Mouse (Mus musculus) embryonic facial prominence, embryonic 10.5 days (tissue): Measurements from ENCODE around the gene Chac1. TPM values are rescaled to one million over a fixed set of nuclear protein-coding genes. Genes with fewer than 3 reads are reported as not detected.

Experiments
- DNase-seq: peaks from one replicate; pipeline ENCODE4 v3.0.0-alpha.2; 2017; ENCODE audit warnings: low spot score
- H3K27ac ChIP-seq: fragments of 300-500 bp; sonication (generic); replicated peaks from 2 replicates; pipeline ENCODE4 v1.5.1; 2016; ENCODE audit warnings: mild to moderate bottlenecking
- H3K27me3 ChIP-seq: fragments of 300-500 bp; sonication (generic); replicated peaks from 2 replicates; pipeline ENCODE4 v1.6.1; 2016; ENCODE audit warnings: low read depth, mild to moderate bottlenecking; ENCODE audit not compliant: poor library complexity, severe bottlenecking
- H3K36me3 ChIP-seq: fragments of 300-500 bp; sonication (generic); replicated peaks from 2 replicates; pipeline ENCODE4 v1.6.1; 2016; ENCODE audit warnings: mild to moderate bottlenecking, moderate library complexity
- H3K4me1 ChIP-seq: fragments of 300-500 bp; sonication (generic); 2 replicates; pipeline ENCODE4 v1.6.1; 2016
- H3K4me3 ChIP-seq: fragments of 300-500 bp; sonication (generic); 2 replicates; pipeline ENCODE4 v1.5.1; 2016; ENCODE audit warnings: mild to moderate bottlenecking, moderate library complexity
- H3K9me3 ChIP-seq: fragments of 300-500 bp; sonication (generic); 2 replicates; pipeline ENCODE4 v1.6.1; 2016; ENCODE audit warnings: mild to moderate bottlenecking
- WGBS: fragments of 180-500 bp; shearing (Covaris S2); methylation state at CpG from one replicate; pipeline ENCODE4 v1.1.7; 2016; 5-methylcytosine and 5-hydroxymethylcytosine counted together
- polyA plus RNA-seq: library from polyadenylated mRNA; unstranded; fragments of >200 nt; fragmentation: Nextera tagmentation; extraction: Ambion mirVana; gene quantifications from 2 replicates; pipeline ENCODE4 v1.2.1, GENCODE M21; 2016

Gene Chac1
- polyA plus RNA-seq, 1 experiment from 2014 or later = 0.90 TPM

DNA sequence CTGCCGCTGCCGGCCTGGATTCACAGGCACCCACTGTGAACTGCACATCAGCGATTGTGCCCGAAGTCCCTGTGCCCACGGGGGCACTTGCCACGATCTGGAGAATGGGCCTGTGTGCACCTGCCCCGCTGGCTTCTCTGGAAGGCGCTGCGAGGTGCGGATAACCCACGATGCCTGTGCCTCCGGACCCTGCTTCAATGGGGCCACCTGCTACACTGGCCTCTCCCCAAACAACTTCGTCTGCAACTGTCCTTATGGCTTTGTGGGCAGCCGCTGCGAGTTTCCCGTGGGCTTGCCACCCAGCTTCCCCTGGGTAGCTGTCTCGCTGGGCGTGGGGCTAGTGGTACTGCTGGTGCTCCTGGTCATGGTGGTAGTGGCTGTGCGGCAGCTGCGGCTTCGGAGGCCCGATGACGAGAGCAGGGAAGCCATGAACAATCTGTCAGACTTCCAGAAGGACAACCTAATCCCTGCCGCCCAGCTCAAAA, 18.8 kb upstream of the Chac1 start:
- Histone ChIP-seq H3K27ac (no peak overlapping the region), H3K27me3 (peaks cover 93% of the 10 kb centered on the region), H3K36me3 (no peaks in the 10 kb centered on the region), H3K4me3 (peak overlapping the region; percentile 6; the same call in 1 of the 2 replicates), H3K9me3 (no peaks in the 10 kb centered on the region), H3K4me1 (peaks cover 8% of the 10 kb centered on the region)
- WGBS = 79% methylated on average over 24 of the region's 24 CpGs
- no peak for DNase-seq

DNA sequence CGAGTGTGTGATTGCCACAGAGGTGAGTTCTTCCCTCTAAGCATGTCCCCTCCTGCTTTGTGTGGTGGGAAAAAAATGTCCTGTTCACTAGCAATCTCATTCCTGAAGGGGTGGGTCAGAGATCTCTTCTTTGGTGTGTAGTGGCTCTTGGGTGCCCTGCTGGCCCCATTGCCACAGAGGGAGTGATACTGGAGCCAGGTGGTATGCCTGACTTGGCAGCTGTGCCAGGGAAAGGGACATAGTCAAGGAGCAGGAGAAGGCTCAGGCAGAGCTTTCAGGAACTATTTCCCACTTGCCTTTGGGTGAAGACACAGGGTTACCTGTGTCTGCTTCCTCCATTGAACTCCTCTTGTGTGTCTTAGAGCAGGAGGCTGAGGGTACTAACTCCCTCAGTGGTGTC, 16.9 kb upstream of the Chac1 start:
- Histone ChIP-seq H3K36me3 (no peaks in the 10 kb centered on the region), H3K9me3 (no peaks in the 10 kb centered on the region), H3K27ac (no peak overlapping the region), H3K4me3 (no peak overlapping the region), H3K27me3 (peaks cover 78% of the 10 kb centered on the region), H3K4me1 (peaks cover 17% of the 10 kb centered on the region)
- no peak for DNase-seq
- WGBS = 55% methylated on average over 1 of the region's 1 CpGs

DNA sequence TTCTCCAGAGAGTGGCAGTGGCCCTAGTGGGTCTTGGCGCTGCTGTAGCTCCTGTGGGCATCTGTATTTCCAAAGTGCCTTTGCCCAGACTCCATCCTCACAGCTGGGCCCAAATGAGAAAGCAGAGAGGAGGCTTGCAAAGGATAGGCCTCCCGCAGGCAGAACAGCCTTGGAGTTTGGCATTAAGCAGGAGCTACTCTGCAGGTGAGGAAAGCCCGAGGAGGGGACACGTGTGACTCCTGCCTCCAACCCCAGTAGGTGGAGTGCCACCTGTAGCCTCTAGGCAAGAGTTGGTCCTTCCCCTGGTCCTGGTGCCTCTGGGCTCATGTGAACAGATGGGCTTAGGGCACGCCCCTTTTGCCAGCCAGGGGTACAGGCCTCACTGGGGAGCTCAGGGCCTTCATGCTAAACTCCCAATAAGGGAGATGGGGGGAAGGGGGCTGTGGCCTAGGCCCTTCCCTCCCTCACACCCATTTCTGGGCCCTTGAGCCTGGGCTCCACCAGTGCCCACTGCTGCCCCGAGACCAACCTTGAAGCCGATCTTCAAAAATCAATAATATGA, 16.0 kb upstream of the Chac1 start:
- Histone ChIP-seq H3K36me3 (no peaks in the 10 kb centered on the region), H3K4me3 (no peak overlapping the region), H3K4me1 (peaks cover 17% of the 10 kb centered on the region), H3K27ac (no peak overlapping the region), H3K9me3 (no peaks in the 10 kb centered on the region), H3K27me3 (peaks cover 68% of the 10 kb centered on the region)
- DNase-seq = no peak
- WGBS = 67% methylated on average over 7 of the region's 7 CpGs

DNA sequence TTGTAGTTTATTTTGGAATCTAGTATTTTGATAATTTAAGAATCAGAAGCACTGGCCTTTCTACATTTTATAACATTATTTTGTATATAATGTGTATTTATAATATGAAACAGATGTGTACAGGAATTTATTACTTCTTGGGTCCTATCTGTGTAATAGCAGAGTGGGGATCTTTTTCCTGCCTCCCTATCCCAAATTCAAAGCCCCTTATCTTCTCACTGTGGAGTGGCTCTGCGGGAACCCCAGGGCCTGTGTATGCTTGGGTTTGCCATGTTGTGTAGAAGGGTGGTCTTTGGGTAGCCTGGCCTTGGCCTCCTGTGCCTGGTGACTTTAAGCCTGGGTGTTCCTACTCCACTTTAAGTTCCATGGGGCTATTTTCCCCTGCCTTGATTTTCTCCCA, 15.5 kb upstream of the Chac1 start:
- H3K27ac ChIP-seq = no peak overlapping the region
- no peak overlapping the region for H3K4me3 ChIP-seq
- 93% methylated on average over 1 of the region's 1 CpGs for WGBS
- DNase-seq = no peak
- H3K9me3 ChIP-seq = no peaks in the 10 kb centered on the region
- peaks cover 17% of the 10 kb centered on the region for H3K4me1 ChIP-seq
- no peaks in the 10 kb centered on the region for H3K36me3 ChIP-seq
- H3K27me3 ChIP-seq = peaks cover 64% of the 10 kb centered on the region

DNA sequence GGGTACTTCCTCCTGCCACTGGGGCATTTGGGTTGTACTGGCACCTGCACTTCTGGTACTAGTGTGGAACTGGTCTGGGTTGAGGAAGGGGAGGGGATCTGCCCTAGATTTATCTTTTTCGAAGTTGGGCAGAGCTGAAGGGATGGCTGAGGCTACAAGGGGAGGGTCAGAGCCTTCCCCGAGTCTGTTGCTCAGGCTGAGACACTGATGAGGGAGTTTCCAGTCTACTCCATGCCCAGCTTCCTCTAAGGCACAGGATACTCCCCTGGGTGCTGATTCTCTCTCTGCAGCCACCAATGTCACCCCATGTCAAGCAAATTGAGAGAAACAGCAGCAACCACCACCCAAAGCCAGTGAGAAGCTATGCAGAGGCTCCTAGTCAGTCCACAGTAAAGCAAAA, 15.0 kb upstream of the Chac1 start:
- WGBS = 75% methylated on average over 2 of the region's 2 CpGs
- H3K27me3 ChIP-seq = peaks cover 59% of the 10 kb centered on the region
- H3K36me3 ChIP-seq = no peaks in the 10 kb centered on the region

DNA sequence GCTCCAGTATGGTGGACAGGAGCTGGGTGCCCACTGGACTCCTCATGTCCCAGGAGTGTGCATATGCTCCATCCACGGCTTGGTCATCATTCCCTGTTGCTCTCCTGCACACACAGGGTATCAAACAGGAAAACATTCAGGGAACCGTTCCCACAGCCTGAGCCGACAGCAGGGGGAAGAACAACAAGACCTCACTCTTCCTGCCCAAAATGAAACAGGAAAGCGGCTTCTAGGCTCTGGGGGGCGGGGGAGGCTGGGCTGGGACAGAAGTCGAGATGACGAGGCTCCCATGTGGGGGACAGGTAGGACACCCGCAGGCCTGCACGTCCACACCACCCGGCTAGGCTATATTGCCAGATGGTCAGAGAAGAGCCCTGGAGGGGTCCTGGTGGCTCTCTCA, 14.6 kb upstream of the Chac1 start:
- peaks cover 17% of the 10 kb centered on the region for H3K4me1 ChIP-seq
- no peaks in the 10 kb centered on the region for H3K9me3 ChIP-seq
- WGBS = 69% methylated on average over 10 of the region's 10 CpGs
- no peak for DNase-seq
- peaks cover 54% of the 10 kb centered on the region for H3K27me3 ChIP-seq
- H3K27ac ChIP-seq = no peak overlapping the region
- no peaks in the 10 kb centered on the region for H3K36me3 ChIP-seq
- H3K4me3 ChIP-seq = no peak overlapping the region

More for the DNA sequence above, 15.0 kb upstream of the Chac1 start:
- DNase-seq = no peak
- no peaks in the 10 kb centered on the region for H3K9me3 ChIP-seq
- H3K27ac ChIP-seq = no peak overlapping the region
- H3K4me1 ChIP-seq = peaks cover 17% of the 10 kb centered on the region
- no peak overlapping the region for H3K4me3 ChIP-seq

DNA sequence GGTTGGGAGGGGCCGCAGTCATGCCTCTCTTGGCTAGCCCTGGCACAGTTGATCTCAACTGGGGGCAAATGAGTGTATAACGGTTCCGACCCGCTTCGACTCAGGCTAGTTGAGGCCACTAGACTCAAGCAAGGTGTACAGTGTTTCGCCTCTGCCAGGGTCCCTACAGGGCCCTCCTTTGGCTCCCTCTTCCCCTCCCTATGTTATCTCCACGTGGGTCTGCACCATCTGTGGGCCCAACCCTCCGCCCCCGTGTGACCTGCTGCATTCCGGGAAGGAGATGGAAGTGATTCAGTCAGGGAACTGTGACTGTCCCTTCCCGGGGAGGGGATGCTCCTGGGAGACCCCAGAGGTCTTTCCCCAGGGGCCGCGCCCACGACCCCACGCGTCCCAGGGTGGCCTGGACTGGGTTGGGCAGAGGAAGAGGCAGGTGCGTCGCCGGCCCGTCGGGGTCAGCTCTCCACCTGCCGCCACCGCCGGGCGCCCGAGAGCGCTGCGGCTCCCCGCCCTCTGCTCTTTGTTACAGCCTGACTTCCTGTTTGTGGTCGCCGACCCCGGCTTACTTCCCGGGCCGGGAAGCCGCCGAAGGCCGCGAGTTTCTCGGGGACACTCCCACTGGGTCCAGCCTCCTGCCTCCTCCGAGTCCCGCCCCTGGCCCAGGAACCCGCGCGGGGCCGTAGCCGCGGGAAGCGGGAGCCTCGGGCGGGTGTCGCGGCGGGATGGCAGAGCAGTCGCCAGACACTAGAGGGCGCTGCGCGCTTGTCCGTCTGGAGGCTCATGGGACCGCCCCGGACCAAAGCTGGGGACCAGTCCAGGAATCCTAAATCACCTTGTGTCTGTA, 13.4 kb upstream of the Chac1 start:
- WGBS = 8% methylated on average over 60 of the region's 60 CpGs

DNA sequence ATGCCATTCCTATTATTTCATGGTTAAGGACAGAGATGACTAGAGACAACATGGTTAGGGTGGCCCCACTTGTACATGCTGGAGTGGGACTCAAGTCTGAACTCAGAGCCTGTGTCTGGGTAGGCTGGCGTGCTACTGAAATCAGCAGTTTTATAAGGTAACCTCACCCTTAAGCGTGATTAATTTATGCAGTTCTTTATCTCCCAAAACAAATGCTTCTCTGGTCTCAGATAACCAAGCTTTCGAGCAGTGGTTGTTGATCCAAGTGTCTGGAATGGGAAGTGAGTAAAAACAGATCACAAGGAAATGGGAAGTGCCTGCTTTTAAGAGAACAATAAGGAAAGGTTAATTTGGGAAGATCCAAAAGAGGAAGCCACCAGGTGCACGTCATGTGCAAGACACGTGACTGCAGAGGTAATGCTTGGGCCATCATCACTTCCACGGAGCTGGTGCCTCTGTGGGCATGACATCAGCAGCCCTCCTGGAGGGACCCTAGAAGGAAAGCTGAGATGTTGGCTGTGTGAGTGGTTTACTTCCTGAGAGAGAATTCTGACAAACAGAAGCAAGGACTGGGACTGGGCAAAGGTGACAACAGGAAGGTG, 6.4 kb upstream of the Chac1 start:
- no peak for DNase-seq
- Histone ChIP-seq H3K4me3 (no peak overlapping the region), H3K4me1 (no peaks in the 10 kb centered on the region), H3K36me3 (no peaks in the 10 kb centered on the region), H3K9me3 (no peaks in the 10 kb centered on the region), H3K27me3 (peaks cover 5% of the 10 kb centered on the region), H3K27ac (no peak overlapping the region)
- 58% methylated on average over 6 of the region's 6 CpGs for WGBS

More for the DNA sequence above, 13.4 kb upstream of the Chac1 start:
- peaks cover 42% of the 10 kb centered on the region for H3K27me3 ChIP-seq
- peak overlapping the region; percentile 95 for H3K27ac ChIP-seq
- peaks cover 17% of the 10 kb centered on the region for H3K4me1 ChIP-seq
- H3K9me3 ChIP-seq = no peaks in the 10 kb centered on the region
- no peaks in the 10 kb centered on the region for H3K36me3 ChIP-seq
- peak overlapping the region; percentile 76 for H3K4me3 ChIP-seq
- DNase-seq = peak; percentile 90

DNA sequence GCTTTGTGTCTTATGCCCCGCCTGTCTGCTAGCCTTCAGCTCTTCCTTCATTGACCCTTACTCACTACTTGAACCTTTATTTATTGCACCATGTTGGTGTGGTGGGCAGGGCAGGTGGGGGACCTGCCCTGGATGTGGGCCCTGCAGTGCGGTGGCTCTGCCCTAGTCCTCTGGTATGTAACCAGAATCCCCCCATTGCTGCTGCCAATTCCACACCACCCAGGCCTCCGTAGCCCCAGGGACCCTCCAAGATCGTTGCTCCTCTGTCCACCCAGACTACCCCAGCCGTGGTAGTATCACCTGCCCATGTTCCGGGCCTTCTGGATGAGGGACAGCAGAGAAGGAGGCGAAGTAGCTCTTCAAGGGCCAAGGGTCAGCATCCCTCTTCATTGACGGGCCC, 2.7 kb downstream of the Chac1 start:
- Histone ChIP-seq H3K36me3 (no peaks in the 10 kb centered on the region), H3K4me1 (peaks cover 14% of the 10 kb centered on the region), H3K27ac (no peak overlapping the region), H3K4me3 (no peak overlapping the region), H3K9me3 (no peaks in the 10 kb centered on the region), H3K27me3 (peaks cover 49% of the 10 kb centered on the region)
- WGBS = 86% methylated on average over 8 of the region's 8 CpGs
- DNase-seq = no peak

DNA sequence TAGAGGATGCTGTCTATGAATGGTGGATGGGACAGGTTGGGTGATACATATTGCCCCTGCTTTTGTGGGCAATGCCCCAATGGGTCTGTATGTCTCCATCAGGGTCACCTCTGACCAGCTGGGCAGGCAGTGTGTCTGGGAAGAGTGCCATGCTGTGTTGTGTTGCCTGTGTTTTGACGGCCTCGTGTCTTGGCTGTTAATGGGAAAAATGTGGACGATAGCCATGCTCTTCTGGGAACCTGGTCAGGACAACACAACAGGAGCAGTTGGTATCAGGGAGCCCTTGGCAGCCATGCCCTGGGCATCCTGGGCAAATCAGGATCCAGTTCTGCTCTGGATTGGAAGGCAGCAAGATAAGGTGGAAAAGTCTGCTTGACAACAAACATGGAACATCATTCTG, 4.1 kb downstream of the Chac1 start:
- peaks cover 40% of the 10 kb centered on the region for H3K27me3 ChIP-seq
- H3K27ac ChIP-seq = no peak overlapping the region
- no peak for DNase-seq
- 85% methylated on average over 3 of the region's 3 CpGs for WGBS
- peaks cover 14% of the 10 kb centered on the region for H3K4me1 ChIP-seq
- no peak overlapping the region for H3K4me3 ChIP-seq
- no peaks in the 10 kb centered on the region for H3K9me3 ChIP-seq
- H3K36me3 ChIP-seq = no peaks in the 10 kb centered on the region

DNA sequence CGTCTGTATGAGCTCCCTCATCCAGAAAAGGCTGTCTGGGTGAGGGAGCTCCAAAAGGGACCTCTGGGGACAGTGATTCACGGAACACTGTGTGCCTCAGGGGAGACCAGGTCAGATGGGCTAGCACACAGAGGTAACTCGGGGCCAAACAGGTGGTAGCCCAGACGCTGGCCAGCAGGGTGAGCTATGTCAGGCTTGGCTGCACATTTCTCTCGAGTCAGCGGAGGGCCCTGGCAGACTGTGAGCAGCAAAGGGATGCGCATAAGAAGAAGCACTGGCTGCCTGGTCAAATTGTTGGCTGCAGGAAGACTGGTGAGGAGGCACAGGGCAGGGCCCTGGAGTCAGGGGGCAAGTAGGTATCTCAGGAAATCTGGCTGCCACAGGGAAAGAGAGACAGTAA, 4.6 kb downstream of the Chac1 start:
- Histone ChIP-seq H3K9me3 (no peaks in the 10 kb centered on the region; the same call in 1 of the 2 replicates), H3K27ac (no peak overlapping the region), H3K4me3 (no peak overlapping the region), H3K27me3 (peaks cover 34% of the 10 kb centered on the region), H3K4me1 (peaks cover 9% of the 10 kb centered on the region), H3K36me3 (no peaks in the 10 kb centered on the region)
- DNase-seq = no peak
- 25% methylated on average over 7 of the region's 7 CpGs for WGBS

DNA sequence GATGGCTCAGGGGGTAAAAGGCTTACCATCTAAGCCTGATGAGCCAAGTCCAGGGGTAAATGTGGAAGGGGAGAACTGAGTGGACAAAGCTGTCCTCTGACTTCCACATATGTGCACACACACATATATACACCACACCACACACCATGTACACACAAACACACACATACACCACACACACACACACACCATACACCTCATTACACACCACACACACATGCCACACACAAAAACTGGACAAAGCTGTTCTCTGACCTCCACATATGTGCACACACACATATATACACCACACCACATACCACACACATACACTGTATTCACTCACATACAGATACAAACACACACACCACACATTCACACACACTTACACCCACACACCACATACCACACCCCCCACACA, 5.3 kb downstream of the Chac1 start:
- Histone ChIP-seq H3K4me3 (no peak overlapping the region), H3K36me3 (peaks cover 3% of the 10 kb centered on the region; the same call in 1 of the 2 replicates), H3K9me3 (peaks cover 5% of the 10 kb centered on the region), H3K27ac (no peak overlapping the region), H3K27me3 (peaks cover 28% of the 10 kb centered on the region), H3K4me1 (peaks cover 3% of the 10 kb centered on the region)
- no peak for DNase-seq

DNA sequence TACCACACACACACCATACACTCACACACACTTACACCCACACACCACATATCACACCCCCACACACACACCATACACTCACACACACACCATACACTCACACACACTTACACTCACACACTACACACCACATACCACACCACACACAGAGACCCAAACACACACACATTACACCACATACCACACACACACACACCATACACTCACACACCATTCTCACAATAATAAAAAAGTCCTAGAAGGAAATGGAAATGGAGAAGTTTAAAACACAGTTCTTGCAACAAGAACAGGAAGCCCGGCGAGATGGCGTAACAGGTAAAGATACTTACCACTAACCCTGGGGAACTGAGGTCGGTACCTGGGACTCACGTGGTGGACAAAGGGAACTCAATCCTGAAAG, 5.8 kb downstream of the Chac1 start:
- Histone ChIP-seq H3K27me3 (peaks cover 23% of the 10 kb centered on the region), H3K4me3 (no peak overlapping the region), H3K9me3 (peaks cover 10% of the 10 kb centered on the region), H3K4me1 (no peaks in the 10 kb centered on the region), H3K27ac (no peak overlapping the region), H3K36me3 (peaks cover 6% of the 10 kb centered on the region)
- 93% methylated on average over 5 of the region's 5 CpGs for WGBS
- no peak for DNase-seq
